Mouse (Mus musculus): ENCODE measurements around the gene Rbm5.

- no peak for TF ChIP-seq MAZ (IDR thresholded peaks at IDR 0.05; ENCODE audit: low read depth, low read length)
- no peak for TF ChIP-seq BHLHE40 (IDR thresholded peaks at IDR 0.05; ENCODE audit: low read depth, low read length)
- no peak for TF ChIP-seq GABPA (IDR thresholded peaks at IDR 0.05; ENCODE audit: insufficient replicate concordance, low read depth, low read length)
- no peak for TF ChIP-seq NRF1 (IDR thresholded peaks at IDR 0.05; ENCODE audit: low read depth, low read length)
- no peak for TF ChIP-seq UBTF (IDR thresholded peaks at IDR 0.05; ENCODE audit: low read depth, low read length)
- no peak for TF ChIP-seq ZKSCAN1 (IDR thresholded peaks at IDR 0.05; ENCODE audit: borderline replicate concordance, low read depth, low read length)
- TF ChIP-seq EP300 (IDR thresholded peaks at IDR 0.05; ENCODE audit: low read length) = no peak
- TF ChIP-seq MAX (IDR thresholded peaks at IDR 0.05; ENCODE audit: low read length) = no peak
- TF ChIP-seq ETS1 (conservative IDR thresholded peaks at IDR 0.05; ENCODE audit: low read depth, low read length) = no peak
- no peak for TF ChIP-seq CTCF (conservative IDR thresholded peaks at IDR 0.05 in 1 of 2, IDR thresholded peaks at IDR 0.05 in 1 of 2; ENCODE audit: low read depth in 2 of 2, low read length in 2 of 2)
- no peak for TF ChIP-seq MAFK (IDR thresholded peaks at IDR 0.05; ENCODE audit: insufficient replicate concordance, low read length)
- no peak for TF ChIP-seq JUND (conservative IDR thresholded peaks at IDR 0.05; ENCODE audit: low read depth, low read length)
- no peak for TF ChIP-seq POLR2A (IDR thresholded peaks at IDR 0.05; ENCODE audit: low read depth, low read length)
Observed at GRCm38 (mm10) chr9:107791714-107792113, 20.9 kb upstream of the Rbm5 start.
